Mouse (Mus musculus): ENCODE measurements around the gene Olfr1255. TPM values are rescaled to one million over a fixed set of nuclear protein-coding genes. Genes with fewer than 3 reads are reported as not detected.

Olfr1255 gene
- not detected for polyA plus RNA-seq (2014; fragmentation: Illumina TruSeq; extraction: RNeasy Lipid Tissue Mini Kit (QIAGEN cat#74804); ENCODE audit: low read depth, low replicate concordance)

DNA sequence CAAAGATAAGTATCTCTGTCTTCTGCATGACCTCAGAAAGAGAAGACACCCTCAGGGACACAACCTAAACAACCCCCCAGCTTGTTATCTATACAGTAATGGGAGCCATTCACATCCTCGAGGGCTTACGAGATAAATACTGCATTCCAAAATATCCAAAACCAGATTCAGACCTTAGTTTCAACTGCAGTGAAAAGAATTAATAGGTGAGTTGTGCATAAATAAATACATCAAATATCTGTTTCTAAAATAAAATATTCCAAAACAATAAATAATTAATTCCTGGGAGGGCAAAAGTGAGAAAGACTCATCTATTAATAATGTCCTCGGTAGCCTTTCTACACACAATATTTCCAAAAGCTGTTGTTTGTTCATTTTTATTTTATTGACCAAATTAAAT is at the start of gene Olfr1255:
Olfr1255 (plus strand) TSS at position 301 of the 400 bp plus-strand sequence.

DNA sequence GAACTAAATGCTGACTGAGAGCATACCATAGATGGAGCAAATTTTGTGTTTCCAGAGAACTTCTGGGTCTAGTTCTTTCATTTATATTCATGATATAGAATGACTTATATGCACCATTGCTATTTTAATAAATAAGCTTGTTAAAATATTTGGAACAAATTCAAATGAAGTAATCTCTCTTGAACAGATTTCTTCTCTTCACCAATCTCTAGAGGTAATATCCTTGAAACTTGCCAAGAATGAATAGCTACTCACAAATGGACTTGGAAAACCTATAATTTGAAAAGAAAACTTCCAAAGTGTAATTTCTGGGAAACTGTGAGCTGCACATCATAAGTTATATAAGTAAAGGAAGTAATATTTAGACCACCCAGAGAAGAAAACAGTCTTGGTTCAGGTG is 18.3 kb upstream of the Olfr1255 start, which contains the start of gene Olfr1254:
Olfr1254 (minus strand) TSS at position 101 of the 400 bp plus-strand sequence.

DNA sequence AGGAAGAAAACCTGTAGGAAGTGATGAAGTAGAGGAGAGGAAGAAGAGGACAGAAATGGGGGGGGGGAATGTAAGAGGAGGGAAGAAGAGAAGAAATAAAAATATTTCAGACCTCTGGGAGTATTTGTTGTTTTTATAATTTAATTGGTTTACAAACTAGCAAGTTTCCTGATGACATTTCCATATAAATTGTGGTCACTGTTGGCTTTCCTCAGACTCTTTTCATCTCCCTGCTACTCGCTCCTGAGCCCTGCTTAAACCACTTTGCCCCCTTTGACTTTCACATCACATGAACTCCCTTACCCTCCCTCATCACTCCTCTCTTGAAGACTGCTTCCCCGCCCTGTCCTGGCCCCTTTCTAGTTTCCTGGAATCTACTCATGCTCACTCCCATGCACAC is 29.6 kb downstream of the Olfr1255 start, which contains the start of gene Olfr1256:
Olfr1256 (minus strand) TSS at position 101 of the 400 bp plus-strand sequence.

GRCm38 (mm10) chr2:89848105-89848504 is 36.3 kb downstream of the Olfr1255 start, which contains the start of gene Olfr48:
Gene Olfr48, minus strand, starts transcription at chr2:89848205.

Other genes with a start within 250 kb of the Olfr1255 start
- gene Olfr1245, start 233.6 kb upstream of the Olfr1255 start, polyA plus RNA-seq (2014; fragmentation: Illumina TruSeq; extraction: RNeasy Lipid Tissue Mini Kit (QIAGEN cat#74804); ENCODE audit: low read depth, low replicate concordance) = not detected
- not detected for gene Olfr1246, start 218.9 kb upstream of the Olfr1255 start, polyA plus RNA-seq (2014; fragmentation: Illumina TruSeq; extraction: RNeasy Lipid Tissue Mini Kit (QIAGEN cat#74804); ENCODE audit: low read depth, low replicate concordance)
- gene Olfr1247, start 197.9 kb upstream of the Olfr1255 start, polyA plus RNA-seq (2014; fragmentation: Illumina TruSeq; extraction: RNeasy Lipid Tissue Mini Kit (QIAGEN cat#74804); ENCODE audit: low read depth, low replicate concordance) = not detected
- gene Olfr1248, start 193.8 kb upstream of the Olfr1255 start, polyA plus RNA-seq (2014; fragmentation: Illumina TruSeq; extraction: RNeasy Lipid Tissue Mini Kit (QIAGEN cat#74804); ENCODE audit: low read depth, low replicate concordance) = not detected
- gene Olfr1249, start 177.1 kb upstream of the Olfr1255 start, polyA plus RNA-seq (2014; fragmentation: Illumina TruSeq; extraction: RNeasy Lipid Tissue Mini Kit (QIAGEN cat#74804); ENCODE audit: low read depth, low replicate concordance) = not detected
- gene Olfr1250, start 150.6 kb upstream of the Olfr1255 start, polyA plus RNA-seq (2014; fragmentation: Illumina TruSeq; extraction: RNeasy Lipid Tissue Mini Kit (QIAGEN cat#74804); ENCODE audit: low read depth, low replicate concordance) = not detected
- gene Olfr1251, start 140.1 kb upstream of the Olfr1255 start, polyA plus RNA-seq (2014; fragmentation: Illumina TruSeq; extraction: RNeasy Lipid Tissue Mini Kit (QIAGEN cat#74804); ENCODE audit: low read depth, low replicate concordance) = not detected
- not detected for gene Olfr1252, start 87.0 kb upstream of the Olfr1255 start, polyA plus RNA-seq (2014; fragmentation: Illumina TruSeq; extraction: RNeasy Lipid Tissue Mini Kit (QIAGEN cat#74804); ENCODE audit: low read depth, low replicate concordance)
- gene Olfr1253, start 55.0 kb upstream of the Olfr1255 start, polyA plus RNA-seq (2014; fragmentation: Illumina TruSeq; extraction: RNeasy Lipid Tissue Mini Kit (QIAGEN cat#74804); ENCODE audit: low read depth, low replicate concordance) = not detected
- not detected for gene Olfr1254, start 18.4 kb upstream of the Olfr1255 start, polyA plus RNA-seq (2014; fragmentation: Illumina TruSeq; extraction: RNeasy Lipid Tissue Mini Kit (QIAGEN cat#74804); ENCODE audit: low read depth, low replicate concordance)
- gene Olfr1256, start 29.5 kb downstream of the Olfr1255 start, polyA plus RNA-seq (2014; fragmentation: Illumina TruSeq; extraction: RNeasy Lipid Tissue Mini Kit (QIAGEN cat#74804); ENCODE audit: low read depth, low replicate concordance) = not detected
- not detected for gene Olfr48, start 36.2 kb downstream of the Olfr1255 start, polyA plus RNA-seq (2014; fragmentation: Illumina TruSeq; extraction: RNeasy Lipid Tissue Mini Kit (QIAGEN cat#74804); ENCODE audit: low read depth, low replicate concordance)
- gene Olfr1257, start 66.4 kb downstream of the Olfr1255 start, polyA plus RNA-seq (2014; fragmentation: Illumina TruSeq; extraction: RNeasy Lipid Tissue Mini Kit (QIAGEN cat#74804); ENCODE audit: low read depth, low replicate concordance) = not detected
- not detected for gene Olfr1258, start 115.3 kb downstream of the Olfr1255 start, polyA plus RNA-seq (2014; fragmentation: Illumina TruSeq; extraction: RNeasy Lipid Tissue Mini Kit (QIAGEN cat#74804); ENCODE audit: low read depth, low replicate concordance)
- not detected for gene Olfr1259, start 136.6 kb downstream of the Olfr1255 start, polyA plus RNA-seq (2014; fragmentation: Illumina TruSeq; extraction: RNeasy Lipid Tissue Mini Kit (QIAGEN cat#74804); ENCODE audit: low read depth, low replicate concordance)
- gene Olfr1260, start 162.3 kb downstream of the Olfr1255 start, polyA plus RNA-seq (2014; fragmentation: Illumina TruSeq; extraction: RNeasy Lipid Tissue Mini Kit (QIAGEN cat#74804); ENCODE audit: low read depth, low replicate concordance) = not detected
- gene Olfr1261, start 179.2 kb downstream of the Olfr1255 start, polyA plus RNA-seq (2014; fragmentation: Illumina TruSeq; extraction: RNeasy Lipid Tissue Mini Kit (QIAGEN cat#74804); ENCODE audit: low read depth, low replicate concordance) = not detected
- not detected for gene Olfr1262, start 188.1 kb downstream of the Olfr1255 start, polyA plus RNA-seq (2014; fragmentation: Illumina TruSeq; extraction: RNeasy Lipid Tissue Mini Kit (QIAGEN cat#74804); ENCODE audit: low read depth, low replicate concordance)
- not detected for gene Olfr1263, start 200.1 kb downstream of the Olfr1255 start, polyA plus RNA-seq (2014; fragmentation: Illumina TruSeq; extraction: RNeasy Lipid Tissue Mini Kit (QIAGEN cat#74804); ENCODE audit: low read depth, low replicate concordance)
- gene Olfr1264, start 213.5 kb downstream of the Olfr1255 start, polyA plus RNA-seq (2014; fragmentation: Illumina TruSeq; extraction: RNeasy Lipid Tissue Mini Kit (QIAGEN cat#74804); ENCODE audit: low read depth, low replicate concordance) = not detected
- not detected for gene Olfr1265, start 223.3 kb downstream of the Olfr1255 start, polyA plus RNA-seq (2014; fragmentation: Illumina TruSeq; extraction: RNeasy Lipid Tissue Mini Kit (QIAGEN cat#74804); ENCODE audit: low read depth, low replicate concordance)